Mouse (Mus musculus) cerebellum, postnatal 14 days (tissue): ENCODE data around the gene Prss46.

Experiments
- DNase-seq, 2 experiments: peaks; one replicate each; pipeline ENCODE4 v3.0.0; 2021; ENCODE audit warnings: mixed read lengths in 2 of 2

Prss46 gene

GRCm38 (mm10) chr9:110858967-110859596, 14.8 kb downstream of the Prss46 start:
- no peak for DNase-seq

- peak; percentile 74 to 79 for DNase-seq
These were observed 26.7 kb downstream of the Prss46 start for GRCm38 (mm10) chr9:110871030-110871429.

GRCm38 (mm10) chr9:110873681-110874659, 29.7 kb downstream of the Prss46 start:
- DNase-seq, result peak; percentile 37 to 75

- DNase-seq, result no peak
These were observed 30.4 kb downstream of the Prss46 start for GRCm38 (mm10) chr9:110874660-110875191.

- no peak for DNase-seq
These were observed 31.0 kb downstream of the Prss46 start for GRCm38 (mm10) chr9:110875288-110875695.

GRCm38 (mm10) chr9:110877353-110877752, 33.0 kb downstream of the Prss46 start:
- DNase-seq, result no peak

GRCm38 (mm10) chr9:110877888-110878287, 33.6 kb downstream of the Prss46 start:
- peak; percentile 79 to 90 for DNase-seq

GRCm38 (mm10) chr9:110879191-110879920, 35.0 kb downstream of the Prss46 start, which contains the start of gene Als2cl:
Gene Als2cl (plus strand): TSS chr9:110879870.
- peak; percentile 31 to 49 for DNase-seq

- DNase-seq, result peak; percentile 43 to 53
These were observed 35.8 kb downstream of the Prss46 start, which contains the start of gene Tmie for GRCm38 (mm10) chr9:110879998-110880561. Gene Tmie (minus strand): TSS chr9:110880113.

- no peak for DNase-seq
These were observed 36.5 kb downstream of the Prss46 start for GRCm38 (mm10) chr9:110880772-110881171.

GRCm38 (mm10) chr9:110881953-110882352, 37.6 kb downstream of the Prss46 start:
- DNase-seq, result no peak

- DNase-seq, result no peak
These were observed 43.3 kb downstream of the Prss46 start for GRCm38 (mm10) chr9:110887388-110888303.

- DNase-seq, result peak in 1 of 2 experiments; percentile 53
These were observed 44.6 kb downstream of the Prss46 start for GRCm38 (mm10) chr9:110888935-110889334.

GRCm38 (mm10) chr9:110890026-110890783, 45.9 kb downstream of the Prss46 start:
- DNase-seq, result no peak

GRCm38 (mm10) chr9:110891077-110891828, 46.9 kb downstream of the Prss46 start:
- DNase-seq, result no peak

- peak in 1 of 2 experiments; percentile 54 for DNase-seq
These were observed 48.2 kb downstream of the Prss46 start for GRCm38 (mm10) chr9:110892552-110892951.

- no peak for DNase-seq
These were observed 49.1 kb downstream of the Prss46 start for GRCm38 (mm10) chr9:110893429-110893828.

GRCm38 (mm10) chr9:110895507-110895906, 51.2 kb downstream of the Prss46 start:
- peak in 1 of 2 experiments; percentile 17 for DNase-seq

GRCm38 (mm10) chr9:110895994-110896393, 51.7 kb downstream of the Prss46 start:
- DNase-seq, result peak in 1 of 2 experiments; percentile 28
